Mouse (Mus musculus): ENCODE data around the gene Osm. TPM values are rescaled to one million over a fixed set of nuclear protein-coding genes. Genes with fewer than 3 reads are reported as not detected.

Osm gene
- polyA plus RNA-seq, 1 experiment from 2014 or later = not detected

GRCm38 (mm10) chr11:4251376-4251775 lies 15.2 kb downstream of the Osm start:
- no peak for DNase-seq (ENCODE audit: low spot score)
- 78% methylated on average over 3 of the region's 3 CpGs for WGBS
- H3K4me1 ChIP-seq (replicated peaks; ENCODE audit: control insufficient read depth, insufficient read depth, low read length) = no peaks in the 10 kb centered on the region
- no peaks in the 10 kb centered on the region for H3K27me3 ChIP-seq (replicated peaks; ENCODE audit: control insufficient read depth, insufficient read depth, low read length)
- H3K9ac ChIP-seq (ENCODE audit: low read length) = no peak overlapping the region
- no peak overlapping the region for H3K4me3 ChIP-seq (ENCODE audit: low read depth, low read length)
- ATAC-seq (replicated peaks; ENCODE audit: low FRiP score, low TSS enrichment, low read depth) = no peak
- H3K4me2 ChIP-seq (ENCODE audit: low read length) = no peak overlapping the region
- H3K36me3 ChIP-seq (ENCODE audit: control insufficient read depth, insufficient read depth, low read length) = no peaks in the 10 kb centered on the region
- no peak overlapping the region for H3K27ac ChIP-seq (ENCODE audit: low read depth)
- H3K9me3 ChIP-seq (ENCODE audit: control insufficient read depth, low read length) = no peaks in the 10 kb centered on the region

- Histone ChIP-seq H3K4me2 (ENCODE audit: low read length) (no peak overlapping the region), H3K27me3 (replicated peaks; ENCODE audit: control insufficient read depth, insufficient read depth, low read length) (no peaks in the 10 kb centered on the region), H3K4me1 (replicated peaks; ENCODE audit: control insufficient read depth, insufficient read depth, low read length) (no peaks in the 10 kb centered on the region), H3K27ac (ENCODE audit: low read depth) (no peak overlapping the region), H3K4me3 (ENCODE audit: low read depth, low read length) (no peak overlapping the region), H3K9me3 (ENCODE audit: control insufficient read depth, low read length) (no peaks in the 10 kb centered on the region), H3K36me3 (ENCODE audit: control insufficient read depth, insufficient read depth, low read length) (no peaks in the 10 kb centered on the region), H3K9ac (ENCODE audit: low read length) (no peak overlapping the region)
- 78% methylated on average over 2 of the region's 2 CpGs for WGBS
- DNase-seq (ENCODE audit: low spot score) = no peak
- no peak for ATAC-seq (replicated peaks; ENCODE audit: low FRiP score, low TSS enrichment, low read depth)
These were observed 16.7 kb downstream of the Osm start for GRCm38 (mm10) chr11:4252886-4253285.

DNA sequence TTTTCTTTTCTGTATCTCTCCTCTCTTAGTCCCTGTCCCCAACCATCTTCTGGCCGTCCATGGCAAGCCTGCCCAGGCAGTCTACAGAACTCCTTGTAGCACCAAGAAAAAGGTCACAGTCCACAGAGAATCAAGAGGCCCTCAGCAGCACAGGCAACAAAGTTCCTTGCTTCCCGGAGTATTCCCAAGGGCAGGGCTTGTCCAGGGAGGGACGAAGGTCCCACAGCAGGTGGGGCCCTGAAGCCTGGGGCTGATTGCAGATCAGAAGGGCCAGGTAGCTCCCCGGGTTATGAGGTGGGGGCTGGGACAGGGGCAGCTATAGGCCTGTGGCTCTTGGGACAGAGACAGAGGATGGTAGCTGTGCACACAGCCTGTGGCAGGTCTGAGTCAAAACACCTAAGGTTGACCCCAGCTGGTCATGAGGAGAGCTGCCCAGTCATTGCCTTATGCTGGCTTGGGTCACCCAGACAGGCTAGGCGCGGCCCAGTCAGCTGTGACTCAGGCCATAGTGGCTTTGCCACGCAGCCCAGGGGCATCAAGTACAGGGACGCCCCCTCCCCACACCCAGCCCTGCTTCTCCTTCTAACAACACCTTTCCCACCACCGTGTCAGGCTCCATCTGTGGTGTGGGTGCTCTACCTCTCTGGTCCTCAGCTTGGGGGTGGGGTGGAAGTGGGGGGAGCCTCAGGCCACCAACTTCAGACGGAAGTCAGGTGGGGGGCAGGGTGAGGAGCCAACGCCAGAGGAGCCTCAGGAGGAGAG lies 20.8 kb downstream of the Osm start, which contains the start of gene Lif:
Gene Lif (plus strand): TSS at position 712 of the 762 bp plus-strand sequence.
- WGBS = 57% methylated on average over 11 of the region's 11 CpGs
- no peak within 1 kb of the TSS for H3K4me3 ChIP-seq (ENCODE audit: low read depth, low read length)
- H3K27ac ChIP-seq (ENCODE audit: low read depth) = no peak within 1 kb of the TSS
- H3K9ac ChIP-seq (ENCODE audit: low read length) = no peak within 1 kb of the TSS
- no peaks in the 10 kb centered on the region for H3K36me3 ChIP-seq (ENCODE audit: control insufficient read depth, insufficient read depth, low read length)
- no peaks in the 10 kb centered on the region for H3K9me3 ChIP-seq (ENCODE audit: control insufficient read depth, low read length)
- no peak for ATAC-seq (replicated peaks; ENCODE audit: low FRiP score, low TSS enrichment, low read depth)
- peaks cover 9% of the 10 kb centered on the region for H3K4me1 ChIP-seq (replicated peaks; ENCODE audit: control insufficient read depth, insufficient read depth, low read length)
- DNase-seq (ENCODE audit: low spot score) = no peak
- no peaks in the 10 kb centered on the region for H3K27me3 ChIP-seq (replicated peaks; ENCODE audit: control insufficient read depth, insufficient read depth, low read length)
- H3K4me2 ChIP-seq (ENCODE audit: low read length) = no peak within 1 kb of the TSS

- ATAC-seq (replicated peaks; ENCODE audit: low FRiP score, low TSS enrichment, low read depth) (no peak), DNase-seq (ENCODE audit: low spot score) (no peak)
- peaks cover 17% of the 10 kb centered on the region for H3K4me1 ChIP-seq (replicated peaks; ENCODE audit: control insufficient read depth, insufficient read depth, low read length)
- WGBS = 69% methylated on average over 5 of the region's 5 CpGs
- no peak overlapping the region for H3K9ac ChIP-seq (ENCODE audit: low read length)
- no peak overlapping the region for H3K27ac ChIP-seq (ENCODE audit: low read depth)
- no peaks in the 10 kb centered on the region for H3K27me3 ChIP-seq (replicated peaks; ENCODE audit: control insufficient read depth, insufficient read depth, low read length)
- H3K4me3 ChIP-seq (ENCODE audit: low read depth, low read length) = no peak overlapping the region
- H3K9me3 ChIP-seq (ENCODE audit: control insufficient read depth, low read length) = no peaks in the 10 kb centered on the region
- no peak overlapping the region for H3K4me2 ChIP-seq (ENCODE audit: low read length)
- no peaks in the 10 kb centered on the region for H3K36me3 ChIP-seq (ENCODE audit: control insufficient read depth, insufficient read depth, low read length)
These were observed 21.5 kb downstream of the Osm start for GRCm38 (mm10) chr11:4257756-4258155.

- under 1% methylated on average over 7 of the region's 7 CpGs for WGBS
- peaks cover 25% of the 10 kb centered on the region for H3K4me1 ChIP-seq (replicated peaks; ENCODE audit: control insufficient read depth, insufficient read depth, low read length)
These were observed 22.4 kb downstream of the Osm start for GRCm38 (mm10) chr11:4258657-4259082.

DNA sequence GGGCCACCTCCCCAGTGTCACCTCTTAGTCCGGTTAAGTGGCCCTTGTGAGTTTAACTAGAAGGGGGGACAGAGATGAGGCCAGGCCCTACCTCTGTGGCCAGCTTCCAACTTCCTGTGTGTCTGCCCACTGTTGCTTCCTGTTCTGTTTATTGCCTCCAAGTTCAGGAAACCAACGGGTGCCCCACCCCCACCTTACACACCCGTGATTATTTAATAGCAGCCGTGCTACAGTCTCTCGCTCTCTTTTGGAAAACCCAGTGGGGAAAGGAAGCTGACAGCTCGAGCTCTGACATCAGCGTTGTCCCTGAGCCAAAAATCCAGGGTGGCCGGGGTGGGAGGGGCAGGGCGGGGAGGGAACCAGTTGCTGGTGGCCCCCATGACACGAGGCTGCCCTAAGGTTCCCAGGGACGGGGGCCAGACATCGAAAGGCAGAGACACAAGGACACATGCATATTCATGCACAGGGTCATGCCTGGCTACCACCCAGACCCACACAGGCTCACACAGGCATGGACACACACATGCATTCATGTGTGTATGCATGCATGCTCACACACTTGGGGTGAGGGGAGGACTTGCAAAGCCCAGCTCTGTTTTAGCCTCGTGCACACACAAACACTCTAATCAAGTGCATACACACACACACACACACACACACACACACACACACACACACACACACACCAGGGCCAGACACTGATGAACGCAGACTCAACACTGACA lies 24.4 kb downstream of the Osm start:
- Histone ChIP-seq H3K27ac (ENCODE audit: low read depth) (no peak overlapping the region), H3K36me3 (ENCODE audit: control insufficient read depth, insufficient read depth, low read length) (no peaks in the 10 kb centered on the region), H3K4me3 (ENCODE audit: low read depth, low read length) (no peak overlapping the region), H3K9me3 (ENCODE audit: control insufficient read depth, low read length) (no peaks in the 10 kb centered on the region), H3K4me2 (ENCODE audit: low read length) (peak overlapping the region; percentile 13; the same call in 1 of the 2 replicates), H3K27me3 (replicated peaks; ENCODE audit: control insufficient read depth, insufficient read depth, low read length) (peaks cover 11% of the 10 kb centered on the region), H3K9ac (ENCODE audit: low read length) (no peak overlapping the region), H3K4me1 (replicated peaks; ENCODE audit: control insufficient read depth, insufficient read depth, low read length) (peaks cover 34% of the 10 kb centered on the region)
- WGBS = 30% methylated on average over 14 of the region's 14 CpGs
- ATAC-seq (replicated peaks; ENCODE audit: low FRiP score, low TSS enrichment, low read depth) = no peak
- DNase-seq (ENCODE audit: low spot score) = peak; percentile 69

More at GRCm38 (mm10) chr11:4258657-4259082, 22.4 kb downstream of the Osm start:
- H3K9ac ChIP-seq (ENCODE audit: low read length) = no peak overlapping the region
- H3K4me2 ChIP-seq (ENCODE audit: low read length) = peak overlapping the region; percentile 39
- ATAC-seq (replicated peaks; ENCODE audit: low FRiP score, low TSS enrichment, low read depth) (peak; percentile 61), DNase-seq (ENCODE audit: low spot score) (peak; percentile 94)
- H3K27ac ChIP-seq (ENCODE audit: low read depth) = no peak overlapping the region
- H3K36me3 ChIP-seq (ENCODE audit: control insufficient read depth, insufficient read depth, low read length) = no peaks in the 10 kb centered on the region
- H3K4me3 ChIP-seq (ENCODE audit: low read depth, low read length) = no peak overlapping the region
- H3K27me3 ChIP-seq (replicated peaks; ENCODE audit: control insufficient read depth, insufficient read depth, low read length) = no peaks in the 10 kb centered on the region
- H3K9me3 ChIP-seq (ENCODE audit: control insufficient read depth, low read length) = no peaks in the 10 kb centered on the region

- WGBS = 59% methylated on average over 7 of the region's 7 CpGs
- H3K9me3 ChIP-seq (ENCODE audit: control insufficient read depth, low read length) = no peaks in the 10 kb centered on the region
- peaks cover 16% of the 10 kb centered on the region for H3K27me3 ChIP-seq (replicated peaks; ENCODE audit: control insufficient read depth, insufficient read depth, low read length)
- peaks cover 34% of the 10 kb centered on the region for H3K4me1 ChIP-seq (replicated peaks; ENCODE audit: control insufficient read depth, insufficient read depth, low read length)
- no peak overlapping the region for H3K4me3 ChIP-seq (ENCODE audit: low read depth, low read length)
- no peak overlapping the region for H3K4me2 ChIP-seq (ENCODE audit: low read length)
- peak; percentile 81 for DNase-seq (ENCODE audit: low spot score)
- no peaks in the 10 kb centered on the region for H3K36me3 ChIP-seq (ENCODE audit: control insufficient read depth, insufficient read depth, low read length)
- H3K27ac ChIP-seq (ENCODE audit: low read depth) = no peak overlapping the region
- no peak overlapping the region for H3K9ac ChIP-seq (ENCODE audit: low read length)
- ATAC-seq (replicated peaks; ENCODE audit: low FRiP score, low TSS enrichment, low read depth) = no peak
These were observed 24.9 kb downstream of the Osm start for GRCm38 (mm10) chr11:4261188-4261494.

GRCm38 (mm10) chr11:4261969-4262368 lies 25.7 kb downstream of the Osm start:
- H3K9ac ChIP-seq (ENCODE audit: low read length) = no peak overlapping the region
- peaks cover 23% of the 10 kb centered on the region for H3K27me3 ChIP-seq (replicated peaks; ENCODE audit: control insufficient read depth, insufficient read depth, low read length)
- no peak overlapping the region for H3K4me3 ChIP-seq (ENCODE audit: low read depth, low read length)
- no peaks in the 10 kb centered on the region for H3K36me3 ChIP-seq (ENCODE audit: control insufficient read depth, insufficient read depth, low read length)
- ATAC-seq (replicated peaks; ENCODE audit: low FRiP score, low TSS enrichment, low read depth) = no peak
- peaks cover 34% of the 10 kb centered on the region for H3K4me1 ChIP-seq (replicated peaks; ENCODE audit: control insufficient read depth, insufficient read depth, low read length)
- no peaks in the 10 kb centered on the region for H3K9me3 ChIP-seq (ENCODE audit: control insufficient read depth, low read length)
- WGBS = 24% methylated on average over 5 of the region's 5 CpGs
- H3K27ac ChIP-seq (ENCODE audit: low read depth) = no peak overlapping the region
- no peak overlapping the region for H3K4me2 ChIP-seq (ENCODE audit: low read length)
- DNase-seq (ENCODE audit: low spot score) = peak; percentile 60

Measured in intestine, embryonic 14.5 days (tissue).